Mouse (Mus musculus) erythroblast, embryonic 14.5 days (primary cell): Measurements from ENCODE around the gene Atp13a4. TPM values are rescaled to one million over a fixed set of nuclear protein-coding genes. Genes with fewer than 3 reads are reported as not detected.

Experiments
- H3K27me3 ChIP-seq: 2 replicates; pipeline ENCODE4 v1.6.1; 2012; ENCODE audit warnings: inconsistent platforms; ENCODE audit not compliant: control insufficient read depth
- H3K36me3 ChIP-seq: 2 replicates; pipeline ENCODE4 v1.6.1; 2012; ENCODE audit warnings: mild to moderate bottlenecking, inconsistent platforms; ENCODE audit not compliant: control insufficient read depth
- H3K4me1 ChIP-seq: 2 replicates; pipeline ENCODE4 v1.6.1; 2012; ENCODE audit warnings: inconsistent platforms; ENCODE audit not compliant: control insufficient read depth
- H3K4me3 ChIP-seq: replicated peaks from 2 replicates; pipeline ENCODE3; 2012; ENCODE audit warnings: moderate library complexity, mild to moderate bottlenecking, inconsistent platforms
- H3K9me3 ChIP-seq: 2 replicates; pipeline ENCODE4 v1.6.1; 2012; ENCODE audit warnings: low read length, inconsistent platforms, mixed read lengths; ENCODE audit not compliant: control insufficient read depth
- GATA1 ChIP-seq: IDR thresholded peaks from 2 replicates; pipeline ENCODE4 v1.6.1; 2012; ENCODE audit warnings: low read length, inconsistent platforms, mixed read lengths
- TAL1 ChIP-seq: IDR thresholded peaks from 3 replicates; pipeline ENCODE4 v1.6.1; 2012; ENCODE audit warnings: low read length, inconsistent platforms, mixed read lengths
- polyA plus RNA-seq: library from polyadenylated mRNA; stranded (reverse); fragments of >175 nt; gene quantifications from 2 replicates; pipeline ENCODE4 v1.2.3, GENCODE M21; 2012

Atp13a4 gene
- polyA plus RNA-seq, 1 experiment: not detected

- no peak for TF ChIP-seq GATA1
- TF ChIP-seq TAL1: no peak
- H3K4me3 ChIP-seq: no peak overlapping the region
- no peaks in the 10 kb centered on the region for H3K9me3 ChIP-seq
- H3K27me3 ChIP-seq: no peaks in the 10 kb centered on the region
- H3K36me3 ChIP-seq: no peaks in the 10 kb centered on the region
- no peaks in the 10 kb centered on the region for H3K4me1 ChIP-seq
Measured at GRCm38 (mm10) chr16:29441405-29441985, 103.2 kb downstream of the Atp13a4 start.

- H3K4me3 ChIP-seq: no peak overlapping the region
- TF ChIP-seq TAL1 (no peak), GATA1 (no peak)
- no peaks in the 10 kb centered on the region for H3K27me3 ChIP-seq
- no peaks in the 10 kb centered on the region for H3K4me1 ChIP-seq
- H3K36me3 ChIP-seq: no peaks in the 10 kb centered on the region
- H3K9me3 ChIP-seq: no peaks in the 10 kb centered on the region
Measured at GRCm38 (mm10) chr16:29438045-29438444, 106.6 kb downstream of the Atp13a4 start.

GRCm38 (mm10) chr16:29435746-29436145 lies 108.9 kb downstream of the Atp13a4 start:
- Histone ChIP-seq H3K4me3 (no peak overlapping the region), H3K36me3 (no peaks in the 10 kb centered on the region), H3K4me1 (no peaks in the 10 kb centered on the region), H3K27me3 (no peaks in the 10 kb centered on the region), H3K9me3 (no peaks in the 10 kb centered on the region)
- TF ChIP-seq GATA1: no peak
- no peak for TF ChIP-seq TAL1

GRCm38 (mm10) chr16:29434712-29435111 lies 110.0 kb downstream of the Atp13a4 start:
- Histone ChIP-seq H3K4me1 (no peaks in the 10 kb centered on the region), H3K9me3 (no peaks in the 10 kb centered on the region), H3K27me3 (no peaks in the 10 kb centered on the region), H3K36me3 (no peaks in the 10 kb centered on the region), H3K4me3 (no peak overlapping the region)
- no peak for TF ChIP-seq TAL1
- TF ChIP-seq GATA1: no peak

- TF ChIP-seq GATA1 (no peak), TAL1 (no peak)
- Histone ChIP-seq H3K36me3 (no peaks in the 10 kb centered on the region), H3K4me1 (no peaks in the 10 kb centered on the region), H3K4me3 (no peak overlapping the region), H3K9me3 (peaks cover 5% of the 10 kb centered on the region; the same call in 1 of the 2 replicates), H3K27me3 (no peaks in the 10 kb centered on the region)
Measured at GRCm38 (mm10) chr16:29414822-29415221, 129.8 kb downstream of the Atp13a4 start.

GRCm38 (mm10) chr16:29407319-29407718 lies 137.3 kb downstream of the Atp13a4 start:
- TF ChIP-seq TAL1 (no peak), GATA1 (no peak)
- no peaks in the 10 kb centered on the region for H3K4me1 ChIP-seq

GRCm38 (mm10) chr16:29399079-29399478 lies 145.6 kb downstream of the Atp13a4 start:
- Histone ChIP-seq H3K4me1 (no peaks in the 10 kb centered on the region), H3K4me3 (no peak overlapping the region), H3K27me3 (no peaks in the 10 kb centered on the region), H3K9me3 (no peaks in the 10 kb centered on the region; the same call in 1 of the 2 replicates), H3K36me3 (no peaks in the 10 kb centered on the region)
- TF ChIP-seq TAL1 (no peak), GATA1 (no peak)

More at GRCm38 (mm10) chr16:29407319-29407718, 137.3 kb downstream of the Atp13a4 start:
- H3K4me3 ChIP-seq: no peak overlapping the region
- no peaks in the 10 kb centered on the region for H3K27me3 ChIP-seq
- H3K9me3 ChIP-seq: peaks cover 2% of the 10 kb centered on the region; the same call in 1 of the 2 replicates
- no peaks in the 10 kb centered on the region for H3K36me3 ChIP-seq

- Histone ChIP-seq H3K27me3 (no peaks in the 10 kb centered on the region), H3K4me3 (no peak overlapping the region), H3K9me3 (peaks cover 4% of the 10 kb centered on the region; the same call in 1 of the 2 replicates), H3K36me3 (no peaks in the 10 kb centered on the region), H3K4me1 (no peaks in the 10 kb centered on the region)
- TF ChIP-seq GATA1 (no peak), TAL1 (no peak)
Measured at GRCm38 (mm10) chr16:29384781-29385180, 159.9 kb downstream of the Atp13a4 start.

GRCm38 (mm10) chr16:29378458-29378857 lies 166.2 kb downstream of the Atp13a4 start, which contains the start of gene Atp13a5:
Atp13a5 (minus strand) TSS chr16:29378732.
- H3K4me1 ChIP-seq: no peaks in the 10 kb centered on the region
- H3K4me3 ChIP-seq: no peak within 1 kb of the TSS
- TF ChIP-seq GATA1 (no peak), TAL1 (no peak)
- peaks cover 4% of the 10 kb centered on the region; the same call in 1 of the 2 replicates for H3K9me3 ChIP-seq
- no peaks in the 10 kb centered on the region for H3K36me3 ChIP-seq
- no peaks in the 10 kb centered on the region for H3K27me3 ChIP-seq

GRCm38 (mm10) chr16:29374636-29375035 lies 170.0 kb downstream of the Atp13a4 start:
- Histone ChIP-seq H3K36me3 (no peaks in the 10 kb centered on the region), H3K4me3 (no peak overlapping the region)
- TF ChIP-seq GATA1 (no peak), TAL1 (no peak)

More at GRCm38 (mm10) chr16:29374636-29375035, 170.0 kb downstream of the Atp13a4 start:
- Histone ChIP-seq H3K4me1 (no peaks in the 10 kb centered on the region), H3K9me3 (no peaks in the 10 kb centered on the region), H3K27me3 (no peaks in the 10 kb centered on the region)

Other genes starting within 250 kb of the Atp13a4 start
- not detected in 2 replicates for gene Atp13a5, start 166.1 kb downstream of the Atp13a4 start, polyA plus RNA-seq
- gene Opa1, start 34.5 kb upstream of the Atp13a4 start, polyA plus RNA-seq: 0.32 and 0.54 TPM in 2 replicates